Mouse (Mus musculus) myocyte (in vitro differentiated cells): Measurements from ENCODE around the gene Zfp799. TPM values are rescaled to one million over a fixed set of nuclear protein-coding genes. Genes with fewer than 3 reads are reported as not detected.

Experiments used
- H3K27me3 ChIP-seq: one replicate; pipeline ENCODE4 v1.6.1; 2011; ENCODE audit not compliant: control insufficient read depth, insufficient read depth, insufficient read length
- H3K36me3 ChIP-seq: one replicate; pipeline ENCODE4 v1.6.1; 2011; ENCODE audit not compliant: control insufficient read depth, insufficient read depth
- H3K4me2 ChIP-seq: one replicate; pipeline ENCODE4 v1.6.1; 2011; ENCODE audit warnings: low read depth, control low read depth
- H3K4me3 ChIP-seq: one replicate; pipeline ENCODE4 v1.5.1; 2011; ENCODE audit warnings: mild to moderate bottlenecking, control low read depth, moderate library complexity
- H3K79me2 ChIP-seq: one replicate; pipeline ENCODE4 v1.6.1; 2011; ENCODE audit not compliant: control insufficient read depth, insufficient read depth
- H3ac ChIP-seq: one replicate; pipeline ENCODE4 v1.6.1; 2011; ENCODE audit not compliant: control insufficient read depth, insufficient read length
- CEBPB ChIP-seq: IDR thresholded peaks from 2 replicates; pipeline ENCODE4 v1.6.1; 2011; ENCODE audit warnings: mild to moderate bottlenecking, moderate library complexity; ENCODE audit not compliant: poor library complexity, insufficient read depth, severe bottlenecking
- E2F4 ChIP-seq: IDR thresholded peaks from one replicate; pipeline ENCODE4 v1.6.1; 2011; ENCODE audit warnings: mild to moderate bottlenecking, control low read depth, moderate library complexity; ENCODE audit not compliant: insufficient read depth
- MAX ChIP-seq: IDR thresholded peaks from one replicate; pipeline ENCODE4 v1.6.1; 2011; ENCODE audit warnings: low read depth, mild to moderate bottlenecking, control low read depth
- MYOD1 ChIP-seq, 3 experiments: IDR thresholded peaks; one replicate each; pipeline ENCODE4 v1.6.1; 2011; ENCODE audit warnings: control low read depth in 2 of 3, low read depth in 2 of 3, mild to moderate bottlenecking in 2 of 3, moderate library complexity in 1 of 3; ENCODE audit not compliant: insufficient read length in 2 of 3, control insufficient read depth in 1 of 3
- MYOG ChIP-seq, 3 experiments: IDR thresholded peaks; one replicate each; pipeline ENCODE4 v1.6.1; 2011; ENCODE audit warnings: control low read depth in 2 of 3, low read depth in 2 of 3, mild to moderate bottlenecking in 2 of 3; ENCODE audit not compliant: insufficient read length in 2 of 3, control insufficient read depth in 1 of 3, insufficient read depth in 1 of 3
- POLR2A ChIP-seq: IDR thresholded peaks from one replicate; pipeline ENCODE4 v1.6.1; 2011; ENCODE audit warnings: low read depth, mild to moderate bottlenecking, control low read depth, moderate library complexity; ENCODE audit not compliant: insufficient read length
- POLR2AphosphoS2 ChIP-seq: IDR thresholded peaks from one replicate; pipeline ENCODE4 v1.6.1; 2011; ENCODE audit warnings: low read depth, control low read depth; ENCODE audit not compliant: insufficient read length
- REST ChIP-seq: IDR thresholded peaks from one replicate; pipeline ENCODE4 v1.6.1; 2011; ENCODE audit warnings: mild to moderate bottlenecking, control low read depth, moderate library complexity; ENCODE audit not compliant: insufficient read depth, insufficient read length
- SRF ChIP-seq: IDR thresholded peaks from one replicate; pipeline ENCODE4 v1.6.1; 2011; ENCODE audit warnings: low read depth; ENCODE audit not compliant: control insufficient read depth, insufficient read length
- TCF12 ChIP-seq: IDR thresholded peaks from one replicate; pipeline ENCODE4 v1.6.1; 2011; ENCODE audit warnings: mild to moderate bottlenecking, control low read depth; ENCODE audit not compliant: poor library complexity, insufficient read depth, severe bottlenecking
- TCF3 ChIP-seq: IDR thresholded peaks from one replicate; pipeline ENCODE4 v1.6.1; 2011; ENCODE audit warnings: low read depth, control low read depth; ENCODE audit not compliant: insufficient read length
- USF1 ChIP-seq: IDR thresholded peaks from one replicate; pipeline ENCODE4 v1.6.1; 2011; ENCODE audit warnings: low read depth, mild to moderate bottlenecking, control low read depth, moderate library complexity
- polyA plus RNA-seq: library from polyadenylated mRNA; unstranded; fragments of >200 nt; fragmentation: generic; extraction: Trizol; gene quantifications from one replicate; pipeline ENCODE4 v1.2.1, GENCODE M21; 2012; ENCODE audit warnings: missing spikeins

Gene Zfp799
- polyA plus RNA-seq, 1 experiment = 1.4 TPM

- peak overlapping the region; percentile 24 for H3K4me2 ChIP-seq
- H3K27me3 ChIP-seq = no peaks in the 10 kb centered on the region
- no peak overlapping the region for H3ac ChIP-seq
- no peaks in the 10 kb centered on the region for H3K79me2 ChIP-seq
- TF ChIP-seq E2F4 (no peak), CEBPB (no peak), MAX (no peak), USF1 (no peak), POLR2AphosphoS2 (no peak), POLR2A (no peak), MYOD1 (IDR thresholded peaks at IDR 0.05; ENCODE audit: control insufficient read depth in 1 of 3, insufficient read length in 2 of 3, low read depth in 2 of 3) (no peak), SRF (no peak), REST (no peak), MYOG (IDR thresholded peaks at IDR 0.05; ENCODE audit: control insufficient read depth in 1 of 3, insufficient read depth in 1 of 3, insufficient read length in 2 of 3, low read depth in 2 of 3) (no peak), TCF12 (no peak), TCF3 (no peak)
- no peaks in the 10 kb centered on the region for H3K36me3 ChIP-seq
- H3K4me3 ChIP-seq = no peak overlapping the region
These were observed 9.2 kb upstream of the Zfp799 start for GRCm38 (mm10) chr17:32839083-32839802.

GRCm38 (mm10) chr17:32830418-32830782 lies 339 bp upstream of the Zfp799 start:
- no peaks in the 10 kb centered on the region for H3K27me3 ChIP-seq
- H3K4me2 ChIP-seq = peak overlapping the region; percentile 79
- H3K79me2 ChIP-seq = peaks cover 20% of the 10 kb centered on the region
- H3K4me3 ChIP-seq = peak overlapping the region; percentile 74
- H3K36me3 ChIP-seq = peaks cover 7% of the 10 kb centered on the region
- H3ac ChIP-seq = no peak overlapping the region
- TF ChIP-seq USF1 = no peak
- TF ChIP-seq SRF = no peak
- no peak for TF ChIP-seq REST
- TF ChIP-seq POLR2AphosphoS2 = no peak
- TF ChIP-seq MYOD1 (IDR thresholded peaks at IDR 0.05; ENCODE audit: control insufficient read depth in 1 of 3, insufficient read length in 2 of 3, low read depth in 2 of 3) = no peak
- TF ChIP-seq TCF3 = no peak
- TF ChIP-seq MAX = no peak
- TF ChIP-seq POLR2A = no peak

- TF ChIP-seq POLR2A = no peak
- Histone ChIP-seq H3K27me3 (no peaks in the 10 kb centered on the region), H3K4me3 (no peak overlapping the region), H3ac (no peak overlapping the region), H3K4me2 (no peak overlapping the region), H3K79me2 (no peaks in the 10 kb centered on the region), H3K36me3 (peaks cover 11% of the 10 kb centered on the region)
These were observed 13.8 kb downstream of the Zfp799 start for GRCm38 (mm10) chr17:32816074-32816784.

- TF ChIP-seq TCF12 (no peak), REST (no peak), POLR2A (no peak), POLR2AphosphoS2 (no peak), E2F4 (no peak), MYOD1 (IDR thresholded peaks at IDR 0.05; ENCODE audit: control insufficient read depth in 1 of 3, insufficient read length in 2 of 3, low read depth in 2 of 3) (no peak), SRF (no peak), CEBPB (no peak), USF1 (no peak)
These were observed 15.9 kb downstream of the Zfp799 start for GRCm38 (mm10) chr17:32814136-32814535.

DNA sequence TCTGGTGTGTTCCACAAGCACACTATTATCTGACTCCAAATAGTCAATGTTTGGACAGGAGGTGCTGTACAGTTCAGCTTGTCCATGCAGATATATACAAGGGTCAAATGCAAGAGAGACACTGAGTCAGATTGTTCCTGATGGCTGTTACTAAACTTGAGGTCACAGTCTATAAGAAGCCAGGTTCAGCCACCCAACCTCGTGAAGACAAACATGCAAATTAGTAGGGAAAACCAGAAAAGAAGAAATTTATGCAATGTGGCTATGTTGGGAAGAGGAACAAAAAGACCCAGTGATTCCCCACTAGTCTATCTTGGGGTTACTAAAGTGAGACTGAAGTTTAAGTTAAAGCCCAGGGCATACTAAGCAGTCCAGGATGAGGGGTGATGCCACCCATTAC lies 19.4 kb downstream of the Zfp799 start:
- no peaks in the 10 kb centered on the region for H3K36me3 ChIP-seq
- TF ChIP-seq POLR2AphosphoS2 = no peak
- TF ChIP-seq MAX = no peak
- no peak overlapping the region for H3ac ChIP-seq
- peaks cover 26% of the 10 kb centered on the region for H3K27me3 ChIP-seq
- H3K4me3 ChIP-seq = no peak overlapping the region
- H3K4me2 ChIP-seq = no peak overlapping the region
- H3K79me2 ChIP-seq = no peaks in the 10 kb centered on the region

More at GRCm38 (mm10) chr17:32814136-32814535, 15.9 kb downstream of the Zfp799 start:
- no peaks in the 10 kb centered on the region for H3K36me3 ChIP-seq
- H3K4me3 ChIP-seq = no peak overlapping the region
- H3ac ChIP-seq = no peak overlapping the region
- no peak overlapping the region for H3K4me2 ChIP-seq
- H3K27me3 ChIP-seq = peaks cover 14% of the 10 kb centered on the region
- no peaks in the 10 kb centered on the region for H3K79me2 ChIP-seq
